Mouse (Mus musculus) forebrain, postnatal 0 days (tissue): ENCODE data around the gene Tfeb. TPM values are rescaled to one million over a fixed set of nuclear protein-coding genes. Genes with fewer than 3 reads are reported as not detected.
A peak's percentile ranks its signal among the peaks of the same experiment; 100 is the strongest.

Experiments used
- ATAC-seq: fragments of 200-750 bp; cut with Nextera tagmentation; 2 replicates; pipeline ENCODE4 v1.8.0; 2017; ENCODE audit warnings: mild to moderate bottlenecking, moderate library complexity
- DNase-seq: peaks from one replicate; pipeline ENCODE4 v3.0.0-alpha.2; 2015
- H3K27ac ChIP-seq: fragments of 300-500 bp; sonication (generic); 2 replicates; pipeline ENCODE4 v1.5.1; 2014; ENCODE audit warnings: low read depth, mild to moderate bottlenecking, antibody characterized with exemption, low read length, moderate library complexity, mixed read lengths
- H3K27me3 ChIP-seq: fragments of 300-500 bp; sonication (generic); 2 replicates; pipeline ENCODE4 v1.6.1; 2014; ENCODE audit warnings: mild to moderate bottlenecking, low read length, mixed read lengths; ENCODE audit not compliant: insufficient read depth
- H3K36me3 ChIP-seq: fragments of 300-500 bp; sonication (generic); 2 replicates; pipeline ENCODE4 v1.6.1; 2014; ENCODE audit warnings: mild to moderate bottlenecking, moderate library complexity; ENCODE audit not compliant: insufficient read depth
- H3K4me1 ChIP-seq: fragments of 300-500 bp; sonication (generic); 2 replicates; pipeline ENCODE4 v1.6.1; 2014; ENCODE audit warnings: antibody characterized with exemption; ENCODE audit not compliant: insufficient read depth
- H3K4me2 ChIP-seq: fragments of 300-500 bp; sonication (generic); 2 replicates; pipeline ENCODE4 v1.6.1; 2014; ENCODE audit warnings: low read depth, mild to moderate bottlenecking, moderate library complexity
- H3K4me3 ChIP-seq: fragments of 300-500 bp; sonication (generic); 2 replicates; pipeline ENCODE4 v1.5.1; 2014; ENCODE audit warnings: low read depth, low read length, mixed read lengths
- H3K9ac ChIP-seq: fragments of 300-500 bp; sonication (generic); 2 replicates; pipeline ENCODE4 v1.6.1; 2014; ENCODE audit warnings: mild to moderate bottlenecking
- H3K9me3 ChIP-seq: fragments of 300-500 bp; sonication (generic); 2 replicates; pipeline ENCODE4 v1.6.1; 2016; ENCODE audit warnings: low read length
- CTCF ChIP-seq: sonication (generic); IDR thresholded peaks from 2 replicates; pipeline ENCODE4 v1.5.1; 2016; ENCODE audit warnings: antibody characterized with exemption, control low read depth, low read depth
- WGBS: fragments of 180-500 bp; shearing (Covaris S2); extraction: QIAGEN DNeasy Blood & Tissue Kit; methylation state at CpG from one replicate; pipeline ENCODE4 v1.1.7; 2014; 5-methylcytosine and 5-hydroxymethylcytosine counted together
- polyA plus RNA-seq: library from polyadenylated mRNA; unstranded; fragments of >200 nt; fragmentation: Nextera tagmentation; extraction: Ambion mirVana; gene quantifications from 2 replicates; pipeline ENCODE4 v1.2.1, GENCODE M21; 2015
- total RNA-seq: library from RNA; depleted of rRNA; stranded (reverse); fragments of >200 nt; gene quantifications from 2 replicates; pipeline ENCODE4 v1.2.3, GENCODE M21; 2014

Gene Tfeb
- total and polyA plus RNA-seq, 2 experiments from 2014 or later = 4.6 to 5.5 TPM

DNA sequence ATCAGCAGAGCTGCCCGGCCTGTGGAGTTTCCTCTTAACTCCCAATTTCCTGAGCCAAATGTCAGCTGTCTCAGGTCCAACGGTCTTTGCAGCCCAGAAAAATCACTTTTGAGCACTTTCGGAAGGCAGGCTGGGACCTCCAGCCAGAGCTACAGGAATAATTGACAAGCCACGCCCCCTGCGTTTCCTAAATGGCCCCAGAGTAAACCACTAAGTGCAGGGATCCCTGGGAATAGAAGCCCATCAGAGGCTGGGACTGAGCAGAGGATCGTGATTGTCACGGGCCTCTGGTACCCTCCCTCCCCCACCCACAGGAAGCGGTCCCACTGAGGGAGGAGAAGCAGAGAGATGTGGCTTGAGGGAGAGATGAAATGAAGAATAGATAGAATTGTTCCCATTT lies 66.0 kb downstream of the Tfeb start:
- H3K27ac ChIP-seq = no peak overlapping the region
- DNase-seq (no peak), ATAC-seq (no peak)
- no peaks in the 10 kb centered on the region for H3K27me3 ChIP-seq
- no peak overlapping the region for H3K4me2 ChIP-seq
- WGBS = 13% methylated on average over 8 of the region's 8 CpGs
- no peak for TF ChIP-seq CTCF
- no peak overlapping the region for H3K9ac ChIP-seq
- no peaks in the 10 kb centered on the region for H3K9me3 ChIP-seq
- no peaks in the 10 kb centered on the region for H3K36me3 ChIP-seq
- no peaks in the 10 kb centered on the region for H3K4me1 ChIP-seq
- H3K4me3 ChIP-seq = no peak overlapping the region

DNA sequence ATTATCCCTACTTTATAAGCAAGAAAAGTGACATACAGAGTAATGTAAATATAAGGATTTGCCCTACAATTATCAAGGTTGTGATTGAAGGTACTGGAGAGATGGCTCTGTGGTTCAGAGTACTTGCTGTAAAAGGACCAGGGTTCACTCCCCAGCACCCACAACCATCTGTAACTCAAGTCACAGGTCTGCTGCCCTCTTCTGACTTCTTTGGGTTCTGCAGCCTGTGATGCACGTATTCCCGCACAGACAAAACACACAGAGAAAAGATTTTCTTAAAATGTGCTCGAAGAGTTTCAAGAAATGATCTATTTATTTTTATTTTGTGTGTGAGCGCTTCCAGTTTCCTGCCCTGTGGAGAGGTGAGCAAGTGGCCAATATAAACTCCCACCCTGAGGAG lies 66.8 kb downstream of the Tfeb start:
- WGBS = 94% methylated on average over 4 of the region's 4 CpGs
- Histone ChIP-seq H3K27me3 (no peaks in the 10 kb centered on the region), H3K4me3 (no peak overlapping the region), H3K9ac (no peak overlapping the region), H3K36me3 (no peaks in the 10 kb centered on the region), H3K27ac (no peak overlapping the region), H3K4me2 (no peak overlapping the region), H3K9me3 (no peaks in the 10 kb centered on the region), H3K4me1 (no peaks in the 10 kb centered on the region)
- ATAC-seq (no peak), DNase-seq (no peak)
- TF ChIP-seq CTCF = no peak

DNA sequence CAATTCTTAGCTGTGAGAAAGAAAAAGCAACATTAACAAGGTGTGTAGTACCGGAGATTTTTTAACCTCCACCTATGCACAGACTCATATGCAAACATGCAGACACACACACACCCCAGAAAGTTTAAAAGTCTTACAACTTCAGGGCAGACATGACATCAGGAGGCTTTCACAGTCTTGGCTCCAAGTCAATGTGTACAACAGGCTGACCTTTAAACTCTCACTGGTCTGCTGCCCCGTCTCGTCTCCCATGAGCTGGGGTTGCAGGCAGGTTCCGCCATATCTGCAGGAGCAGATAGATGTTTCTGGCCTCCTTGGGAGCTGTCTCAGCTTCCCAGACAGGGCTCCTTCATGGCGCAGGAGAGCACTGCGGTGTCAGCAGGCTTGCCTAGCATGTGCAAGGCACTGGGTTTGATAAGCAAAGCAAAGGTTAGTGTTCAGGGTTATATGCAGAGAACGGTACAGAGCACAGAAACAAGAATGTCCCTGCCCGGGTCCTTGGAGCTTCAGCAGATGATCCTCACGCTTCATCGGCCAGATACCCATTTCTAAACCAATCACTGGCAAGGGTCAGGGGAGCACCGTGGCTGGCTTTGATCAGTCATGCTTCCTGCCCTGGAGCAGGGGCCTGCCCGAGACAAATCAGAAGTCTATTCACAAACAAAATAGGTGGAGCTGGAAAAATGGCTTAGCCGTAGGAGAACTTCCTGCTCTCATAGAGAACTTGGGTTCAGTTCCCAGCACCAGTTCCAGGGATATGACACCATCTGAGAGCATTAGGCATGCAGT lies 68.4 kb downstream of the Tfeb start:
- WGBS = 51% methylated on average over 13 of the region's 13 CpGs
- DNase-seq (no peak), ATAC-seq (no peak)
- H3K27ac ChIP-seq = no peak overlapping the region
- H3K9ac ChIP-seq = no peak overlapping the region
- TF ChIP-seq CTCF = no peak
- H3K4me2 ChIP-seq = no peak overlapping the region
- no peak overlapping the region for H3K4me3 ChIP-seq
- no peaks in the 10 kb centered on the region for H3K4me1 ChIP-seq
- H3K36me3 ChIP-seq = no peaks in the 10 kb centered on the region
- H3K27me3 ChIP-seq = no peaks in the 10 kb centered on the region
- H3K9me3 ChIP-seq = no peaks in the 10 kb centered on the region

- DNase-seq (peak; percentile 26), ATAC-seq (no peak)
- Histone ChIP-seq H3K9me3 (no peaks in the 10 kb centered on the region), H3K9ac (no peak overlapping the region), H3K4me3 (no peak overlapping the region), H3K27ac (no peak overlapping the region), H3K4me2 (no peak overlapping the region), H3K4me1 (no peaks in the 10 kb centered on the region), H3K36me3 (no peaks in the 10 kb centered on the region), H3K27me3 (no peaks in the 10 kb centered on the region)
- TF ChIP-seq CTCF = no peak
- 43% methylated on average over 9 of the region's 9 CpGs for WGBS
These were observed 69.4 kb downstream of the Tfeb start for GRCm38 (mm10) chr17:47806230-47806629.

GRCm38 (mm10) chr17:47811265-47811800 lies 74.5 kb downstream of the Tfeb start:
- H3K4me3 ChIP-seq = no peak overlapping the region
- ATAC-seq (no peak), DNase-seq (no peak)
- H3K9ac ChIP-seq = no peak overlapping the region
- H3K9me3 ChIP-seq = no peaks in the 10 kb centered on the region
- WGBS = 27% methylated on average over 15 of the region's 15 CpGs
- H3K27me3 ChIP-seq = no peaks in the 10 kb centered on the region
- no peaks in the 10 kb centered on the region for H3K4me1 ChIP-seq
- no peak overlapping the region for H3K4me2 ChIP-seq
- no peak overlapping the region for H3K27ac ChIP-seq
- H3K36me3 ChIP-seq = no peaks in the 10 kb centered on the region
- no peak for TF ChIP-seq CTCF

DNA sequence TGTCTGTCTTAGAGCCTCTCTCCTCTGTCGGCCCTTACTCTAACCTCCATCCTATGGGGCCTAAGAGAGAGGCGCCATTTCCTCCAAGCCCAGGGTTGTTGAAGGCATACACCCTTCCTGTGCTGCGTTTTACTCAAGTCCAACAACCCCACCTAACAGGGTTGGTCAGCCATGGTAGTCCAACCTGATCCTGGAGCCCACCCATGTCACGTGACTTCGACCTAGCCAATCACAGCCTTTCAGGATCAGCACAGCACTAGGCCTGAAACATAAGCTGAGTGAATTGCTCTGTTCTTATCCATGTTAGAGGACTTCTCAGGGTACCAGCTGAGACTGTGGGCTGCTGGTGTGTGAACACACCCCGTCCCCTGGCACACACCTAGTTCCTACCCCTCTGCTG lies 75.4 kb downstream of the Tfeb start:
- Histone ChIP-seq H3K4me2 (no peak overlapping the region), H3K27ac (no peak overlapping the region), H3K9ac (no peak overlapping the region), H3K4me3 (no peak overlapping the region), H3K9me3 (no peaks in the 10 kb centered on the region), H3K4me1 (no peaks in the 10 kb centered on the region), H3K36me3 (no peaks in the 10 kb centered on the region), H3K27me3 (no peaks in the 10 kb centered on the region)
- DNase-seq (no peak), ATAC-seq (no peak)
- TF ChIP-seq CTCF = no peak
- WGBS = 87% methylated on average over 6 of the region's 6 CpGs

DNA sequence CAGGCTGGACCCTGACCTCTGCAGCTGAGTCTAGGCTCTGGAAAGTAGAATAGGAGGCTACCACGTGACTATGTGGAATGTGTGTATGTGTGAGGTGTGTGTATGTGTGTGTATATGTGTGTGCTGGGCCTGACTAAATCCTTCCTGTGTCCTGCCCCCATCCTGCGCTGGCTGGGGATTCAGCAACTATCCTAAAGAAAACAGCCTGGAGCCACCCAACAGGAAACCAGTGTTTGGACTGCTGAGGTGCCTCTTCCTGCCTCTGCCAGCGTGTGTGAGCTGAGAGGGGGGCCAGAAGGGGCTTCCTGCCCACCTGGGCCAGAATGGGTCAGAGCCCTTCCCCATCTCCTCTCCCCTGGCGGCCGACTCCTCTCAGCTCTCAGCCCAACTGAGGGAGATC lies 76.8 kb downstream of the Tfeb start:
- H3K9ac ChIP-seq = no peak overlapping the region
- ATAC-seq = no peak
- H3K36me3 ChIP-seq = no peaks in the 10 kb centered on the region
- no peaks in the 10 kb centered on the region for H3K27me3 ChIP-seq
- 62% methylated on average over 5 of the region's 5 CpGs for WGBS
- no peak for TF ChIP-seq CTCF
- no peaks in the 10 kb centered on the region for H3K4me1 ChIP-seq
- no peak overlapping the region for H3K4me2 ChIP-seq
- no peak overlapping the region for H3K4me3 ChIP-seq
- no peak for DNase-seq
- H3K9me3 ChIP-seq = no peaks in the 10 kb centered on the region
- no peak overlapping the region for H3K27ac ChIP-seq
